Mouse (Mus musculus) G1E-ER4 (cell line): ENCODE results near the gene Rab3a. TPM values are rescaled to one million over a fixed set of nuclear protein-coding genes. Genes with fewer than 3 reads are reported as not detected.

Experiments used
- GATA1 ChIP-seq: IDR thresholded peaks from one replicate; pipeline ENCODE4 v1.8.0; 2012; ENCODE audit warnings: low read length, inconsistent platforms
- polyA plus RNA-seq: library from polyadenylated mRNA; stranded (reverse); fragments of >175 nt; gene quantifications from 2 replicates; pipeline ENCODE4 v1.2.3, GENCODE M21; 2012

The Rab3a gene
- polyA plus RNA-seq, 1 experiment, result 26.1 TPM

GRCm38 (mm10) chr8:70749097-70749674 is 5.3 kb upstream of the Rab3a start:
- TF ChIP-seq GATA1, result no peak

GRCm38 (mm10) chr8:70750128-70750680 is 4.3 kb upstream of the Rab3a start:
- TF ChIP-seq GATA1, result no peak

- no peak for TF ChIP-seq GATA1
Observed at GRCm38 (mm10) chr8:70752000-70752764, 2.3 kb upstream of the Rab3a start.

- no peak for TF ChIP-seq GATA1
Observed at GRCm38 (mm10) chr8:70753151-70753550, 1.3 kb upstream of the Rab3a start.

DNA sequence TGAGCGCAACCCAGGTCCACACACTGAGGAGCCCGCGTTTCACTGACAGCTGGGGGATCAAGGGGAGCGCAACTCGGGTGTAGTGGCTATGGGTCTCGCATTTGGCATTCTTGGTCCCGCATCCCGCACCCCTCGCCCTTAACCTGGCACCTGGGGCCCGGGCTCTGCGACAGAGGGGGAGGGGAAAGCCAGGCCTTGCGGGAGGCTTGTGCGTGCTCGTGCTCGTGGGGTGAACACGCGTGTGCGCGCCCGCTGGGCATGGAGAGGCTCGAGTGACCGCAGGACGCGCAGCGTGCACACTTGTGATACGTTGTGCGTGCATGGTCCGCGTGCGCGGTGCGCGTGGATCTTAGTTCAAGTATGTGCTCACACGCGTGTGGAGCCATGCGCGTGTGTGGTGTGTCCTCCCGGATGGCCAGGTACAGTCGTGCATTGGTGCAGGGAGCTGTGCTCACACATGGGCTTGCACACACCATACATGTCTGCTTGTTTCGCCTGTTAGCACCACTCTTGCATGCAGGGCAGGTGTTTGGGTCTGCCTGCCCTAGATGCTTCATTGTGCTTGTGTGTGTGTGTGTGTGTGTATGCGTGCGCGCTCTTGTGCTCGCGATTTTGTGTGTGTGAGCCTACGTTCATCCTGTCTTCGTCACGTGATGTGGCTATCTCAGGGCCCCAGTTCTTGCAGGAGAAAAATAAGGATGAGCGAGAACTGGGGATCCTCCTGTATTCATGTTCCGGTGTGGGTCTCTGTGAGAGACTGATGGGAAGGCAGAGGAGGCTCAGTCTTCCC is 587 bp downstream of the Rab3a start:
- no peak for TF ChIP-seq GATA1

DNA sequence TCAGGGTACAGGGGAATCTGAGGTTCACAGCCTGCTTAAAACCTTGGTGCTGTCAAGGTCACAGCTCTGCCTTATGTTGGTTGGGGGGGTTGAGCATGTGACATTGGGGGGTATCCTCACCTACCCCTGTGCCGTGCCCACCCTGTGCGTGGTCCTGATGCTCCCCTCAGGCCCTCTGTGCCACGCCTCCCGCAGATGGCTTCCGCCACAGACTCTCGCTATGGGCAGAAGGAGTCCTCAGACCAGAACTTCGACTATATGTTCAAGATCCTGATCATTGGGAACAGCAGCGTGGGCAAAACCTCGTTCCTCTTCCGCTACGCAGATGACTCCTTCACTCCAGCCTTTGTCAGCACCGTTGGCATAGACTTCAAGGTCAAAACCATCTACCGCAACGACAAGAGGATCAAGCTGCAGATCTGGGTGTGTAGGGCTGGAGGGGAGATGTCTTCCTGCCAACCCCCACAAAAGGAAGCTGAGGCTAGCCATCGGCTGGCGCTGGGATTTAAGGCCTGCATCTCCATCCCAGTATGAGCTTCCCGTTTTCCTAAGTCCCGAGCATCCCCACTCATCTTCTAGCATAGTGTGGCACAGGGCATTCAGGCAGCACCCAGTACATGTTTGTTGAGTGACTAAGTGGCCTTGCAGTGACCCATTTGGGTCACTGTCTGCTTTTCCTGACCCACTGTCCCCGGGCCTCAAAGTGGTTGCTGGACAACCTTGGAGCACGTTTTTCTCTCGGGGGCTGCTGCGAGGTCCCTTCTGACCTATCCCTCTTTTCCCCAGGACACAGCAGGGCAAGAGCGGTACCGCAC is 1.4 kb downstream of the Rab3a start:
- no peak for TF ChIP-seq GATA1

GRCm38 (mm10) chr8:70756476-70757040 is 2.1 kb downstream of the Rab3a start:
- TF ChIP-seq GATA1, result no peak

DNA sequence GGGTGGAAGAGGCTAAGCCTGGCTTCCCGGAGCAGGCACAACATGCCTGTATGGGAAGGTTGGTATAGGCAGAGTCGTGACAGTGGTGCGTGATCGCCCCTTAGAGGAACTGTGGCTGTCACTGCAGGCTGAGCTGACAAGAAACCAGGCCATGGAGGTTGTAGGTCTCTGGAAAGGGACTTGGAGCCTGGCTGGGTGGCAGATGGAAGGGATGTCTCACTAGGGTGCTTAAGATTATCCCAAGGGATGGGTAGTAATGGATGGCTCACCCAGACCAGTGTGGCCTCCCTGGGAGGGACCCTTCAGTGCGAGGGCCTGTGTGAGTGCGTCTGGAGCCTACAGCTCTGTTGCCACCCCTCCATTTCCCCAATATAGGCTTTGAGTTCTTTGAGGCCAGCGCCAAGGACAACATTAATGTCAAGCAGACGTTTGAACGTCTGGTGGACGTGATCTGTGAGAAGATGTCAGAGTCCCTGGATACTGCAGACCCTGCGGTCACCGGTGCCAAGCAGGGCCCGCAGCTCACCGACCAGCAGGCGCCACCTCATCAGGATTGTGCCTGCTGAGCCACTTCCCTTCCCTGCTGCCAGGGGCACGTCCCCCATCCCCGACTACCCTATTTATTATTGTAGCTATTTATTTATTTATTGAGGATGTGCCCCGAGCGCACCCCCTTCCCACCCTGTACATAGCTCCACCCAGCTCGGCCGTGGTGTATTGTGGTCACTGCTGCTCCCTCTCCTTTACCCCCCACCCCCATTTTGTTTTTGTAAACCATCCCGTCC is 3.2 kb downstream of the Rab3a start:
- no peak for TF ChIP-seq GATA1

GRCm38 (mm10) chr8:70758308-70758615 is 3.8 kb downstream of the Rab3a start:
- no peak for TF ChIP-seq GATA1

GRCm38 (mm10) chr8:70758616-70759561 is 4.4 kb downstream of the Rab3a start:
- TF ChIP-seq GATA1, result no peak

DNA sequence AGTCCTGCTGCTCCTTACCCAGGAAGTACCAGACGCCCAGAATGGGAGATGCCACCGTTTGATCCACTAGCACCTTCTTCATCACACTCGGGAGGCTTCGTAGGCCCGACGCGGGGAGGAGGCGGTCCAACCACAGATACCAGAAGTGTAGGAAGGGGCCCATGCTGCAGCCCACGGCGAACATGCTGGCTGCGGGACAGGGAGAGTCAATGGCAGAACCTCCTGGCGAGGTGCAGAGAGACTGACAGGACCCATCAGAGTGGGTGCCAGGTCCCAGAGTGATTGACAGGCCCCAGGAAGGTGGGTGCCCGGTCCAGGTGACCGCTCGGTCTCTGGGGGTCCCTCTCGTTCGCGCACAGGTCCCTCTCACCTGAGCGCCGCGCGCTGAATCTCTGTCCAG is 5.9 kb downstream of the Rab3a start:
- no peak for TF ChIP-seq GATA1

DNA sequence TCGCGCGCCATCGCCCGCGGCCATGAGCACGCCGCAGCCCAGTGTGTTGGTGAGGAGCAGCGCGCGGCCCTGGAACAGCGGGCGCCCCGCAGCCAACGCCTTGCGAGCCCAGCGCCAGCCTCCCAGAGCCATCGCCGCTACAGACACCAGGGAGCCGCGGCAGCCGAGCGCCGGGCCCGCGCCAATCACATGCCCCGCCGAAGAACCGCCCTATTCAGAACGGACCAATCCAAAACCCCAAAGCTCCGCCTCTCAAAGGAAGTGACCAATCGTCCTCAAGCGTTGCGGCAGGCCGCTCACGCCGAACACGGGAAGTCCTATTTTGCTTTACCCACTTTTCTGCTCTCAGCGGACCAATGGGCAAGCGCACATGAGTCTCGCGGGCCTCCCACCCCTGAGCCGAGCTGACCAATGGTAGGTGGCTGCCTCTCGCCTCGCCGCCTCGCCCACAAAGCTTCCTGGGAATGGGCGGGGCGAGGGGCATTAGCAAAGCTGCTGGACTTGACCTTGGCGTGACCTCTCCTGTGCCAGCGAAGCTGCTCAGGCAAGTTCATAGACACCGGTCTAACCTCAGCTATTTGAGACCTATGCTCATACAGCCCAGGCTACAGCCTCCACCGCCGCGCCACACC is 6.4 kb downstream of the Rab3a start, which contains the start of gene Mpv17l2:
Gene Mpv17l2 (minus strand): TSS at position 172 of the 632 bp plus-strand sequence.
- no peak for TF ChIP-seq GATA1

DNA sequence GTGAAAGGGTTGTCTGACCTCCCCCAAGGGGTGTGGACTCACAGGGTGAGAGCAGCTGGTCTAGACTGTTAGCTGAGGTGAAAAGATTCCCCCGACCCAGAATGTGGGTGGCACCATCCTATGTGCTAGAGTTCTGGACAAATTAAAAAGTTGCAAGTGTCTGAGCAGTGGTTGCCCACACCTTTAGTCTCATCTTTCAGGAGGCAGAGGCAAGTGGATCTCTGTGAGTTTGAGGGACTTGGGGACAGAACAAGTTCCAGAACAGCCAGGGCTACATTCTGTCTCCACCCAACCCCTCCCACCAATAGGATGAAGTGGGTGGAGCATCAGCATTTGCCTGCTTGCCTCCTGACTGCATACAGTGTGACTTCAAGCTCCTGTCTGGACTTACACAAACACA is 7.6 kb downstream of the Rab3a start:
- TF ChIP-seq GATA1, result no peak
